Mouse (Mus musculus) bone marrow macrophage, adult 2 months (primary cell): Measurements from ENCODE around the gene Eci2.

Source experiments
- CTCF ChIP-seq: IDR thresholded peaks from 2 replicates; pipeline ENCODE4 v1.5.1; 2012; ENCODE audit warnings: low read depth, mild to moderate bottlenecking, low read length, moderate library complexity
- POLR2A ChIP-seq: IDR thresholded peaks from 2 replicates; pipeline ENCODE4 v1.6.1; 2012; ENCODE audit warnings: mild to moderate bottlenecking, low read depth, low read length, borderline replicate concordance

GRCm38 (mm10) chr13:34993983-34994811, 32.7 kb downstream of the Eci2 start:
- TF ChIP-seq CTCF (no peak), POLR2A (no peak)
